Mouse (Mus musculus) forebrain, postnatal 0 days (tissue): ENCODE measurements around the gene Spg21. TPM values are rescaled to one million over a fixed set of nuclear protein-coding genes. Genes with fewer than 3 reads are reported as not detected.
A peak's percentile ranks its signal among the peaks of the same experiment; 100 is the strongest.

Experiments
- ATAC-seq: fragments of 200-750 bp; cut with Nextera tagmentation; 2 replicates; pipeline ENCODE4 v1.8.0; 2017; ENCODE audit warnings: mild to moderate bottlenecking, moderate library complexity
- DNase-seq: peaks from one replicate; pipeline ENCODE4 v3.0.0-alpha.2; 2015
- H3K27ac ChIP-seq: fragments of 300-500 bp; sonication (generic); 2 replicates; pipeline ENCODE4 v1.5.1; 2014; ENCODE audit warnings: low read depth, mild to moderate bottlenecking, antibody characterized with exemption, low read length, moderate library complexity, mixed read lengths
- H3K27me3 ChIP-seq: fragments of 300-500 bp; sonication (generic); 2 replicates; pipeline ENCODE4 v1.6.1; 2014; ENCODE audit warnings: mild to moderate bottlenecking, low read length, mixed read lengths; ENCODE audit not compliant: insufficient read depth
- H3K36me3 ChIP-seq: fragments of 300-500 bp; sonication (generic); 2 replicates; pipeline ENCODE4 v1.6.1; 2014; ENCODE audit warnings: mild to moderate bottlenecking, moderate library complexity; ENCODE audit not compliant: insufficient read depth
- H3K4me1 ChIP-seq: fragments of 300-500 bp; sonication (generic); 2 replicates; pipeline ENCODE4 v1.6.1; 2014; ENCODE audit warnings: antibody characterized with exemption; ENCODE audit not compliant: insufficient read depth
- H3K4me2 ChIP-seq: fragments of 300-500 bp; sonication (generic); 2 replicates; pipeline ENCODE4 v1.6.1; 2014; ENCODE audit warnings: low read depth, mild to moderate bottlenecking, moderate library complexity
- H3K4me3 ChIP-seq: fragments of 300-500 bp; sonication (generic); 2 replicates; pipeline ENCODE4 v1.5.1; 2014; ENCODE audit warnings: low read depth, low read length, mixed read lengths
- H3K9ac ChIP-seq: fragments of 300-500 bp; sonication (generic); 2 replicates; pipeline ENCODE4 v1.6.1; 2014; ENCODE audit warnings: mild to moderate bottlenecking
- H3K9me3 ChIP-seq: fragments of 300-500 bp; sonication (generic); 2 replicates; pipeline ENCODE4 v1.6.1; 2016; ENCODE audit warnings: low read length
- CTCF ChIP-seq: sonication (generic); IDR thresholded peaks from 2 replicates; pipeline ENCODE4 v1.5.1; 2016; ENCODE audit warnings: antibody characterized with exemption, control low read depth, low read depth
- WGBS: fragments of 180-500 bp; shearing (Covaris S2); extraction: QIAGEN DNeasy Blood & Tissue Kit; methylation state at CpG from one replicate; pipeline ENCODE4 v1.1.7; 2014; 5-methylcytosine and 5-hydroxymethylcytosine counted together
- polyA plus RNA-seq: library from polyadenylated mRNA; unstranded; fragments of >200 nt; fragmentation: Nextera tagmentation; extraction: Ambion mirVana; gene quantifications from 2 replicates; pipeline ENCODE4 v1.2.1, GENCODE M21; 2015
- total RNA-seq: library from RNA; depleted of rRNA; stranded (reverse); fragments of >200 nt; gene quantifications from 2 replicates; pipeline ENCODE4 v1.2.3, GENCODE M21; 2014

Spg21 gene
- total and polyA plus RNA-seq, 2 experiments from 2014 or later = 62.0 to 121 TPM

DNA sequence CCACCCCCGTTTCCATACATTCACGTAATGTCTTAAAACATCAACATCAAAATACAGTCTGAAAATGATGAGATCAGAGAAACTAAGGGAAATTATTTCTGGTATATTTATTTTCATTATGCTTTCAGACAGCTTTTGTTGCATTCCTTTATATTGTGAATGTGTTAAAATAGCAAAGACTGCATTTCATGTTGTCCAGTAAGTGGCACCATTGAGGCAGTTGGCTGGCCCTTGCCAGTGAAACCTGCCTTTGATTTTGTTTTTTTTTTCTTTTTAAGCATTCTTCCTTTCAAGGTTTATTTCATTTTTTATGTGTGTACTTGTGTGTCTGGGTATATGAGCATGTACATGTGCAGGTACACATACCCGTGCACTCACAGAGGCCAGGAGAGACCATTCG is 16.1 kb upstream of the Spg21 start:
- 95% methylated on average over 4 of the region's 4 CpGs for WGBS
- no peaks in the 10 kb centered on the region for H3K9me3 ChIP-seq
- no peak for ATAC-seq
- no peak overlapping the region for H3K27ac ChIP-seq
- no peak overlapping the region for H3K9ac ChIP-seq
- no peaks in the 10 kb centered on the region for H3K27me3 ChIP-seq
- H3K4me3 ChIP-seq = no peak overlapping the region
- peaks cover 52% of the 10 kb centered on the region for H3K36me3 ChIP-seq
- no peaks in the 10 kb centered on the region for H3K4me1 ChIP-seq
- no peak for DNase-seq
- no peak overlapping the region for H3K4me2 ChIP-seq
- TF ChIP-seq CTCF = peak; percentile 28; the same call in 1 of the 2 replicates

- H3K4me2 ChIP-seq = no peak overlapping the region
- WGBS = 91% methylated on average over 6 of the region's 6 CpGs
- no peak overlapping the region for H3K9ac ChIP-seq
- DNase-seq = no peak
- H3K4me1 ChIP-seq = no peaks in the 10 kb centered on the region
- no peak for TF ChIP-seq CTCF
- no peaks in the 10 kb centered on the region for H3K9me3 ChIP-seq
- no peaks in the 10 kb centered on the region for H3K27me3 ChIP-seq
- H3K27ac ChIP-seq = no peak overlapping the region
- no peak for ATAC-seq
- peaks cover 52% of the 10 kb centered on the region for H3K36me3 ChIP-seq
- H3K4me3 ChIP-seq = no peak overlapping the region
Observed at GRCm38 (mm10) chr9:65447951-65448350, 12.8 kb upstream of the Spg21 start.

- WGBS = 84% methylated on average over 2 of the region's 2 CpGs
- Histone ChIP-seq H3K4me3 (no peak overlapping the region), H3K27ac (no peak overlapping the region), H3K36me3 (no peaks in the 10 kb centered on the region; the same call in 1 of the 2 replicates), H3K9me3 (no peaks in the 10 kb centered on the region), H3K9ac (no peak overlapping the region), H3K4me2 (no peak overlapping the region), H3K4me1 (peaks cover 7% of the 10 kb centered on the region), H3K27me3 (no peaks in the 10 kb centered on the region)
- no peak for TF ChIP-seq CTCF
- ATAC-seq (no peak), DNase-seq (no peak)
Observed at GRCm38 (mm10) chr9:65458975-65459374, 1.8 kb upstream of the Spg21 start.

- Histone ChIP-seq H3K4me3 (peak overlapping the region; percentile 97), H3K4me1 (peaks cover 7% of the 10 kb centered on the region), H3K4me2 (peak overlapping the region; percentile 65), H3K36me3 (0 out of 2 replicates have a peak, but pooled peaks cover 4% of the 10 kb centered on the region), H3K27ac (peak overlapping the region; percentile 88), H3K9me3 (no peaks in the 10 kb centered on the region), H3K27me3 (no peaks in the 10 kb centered on the region), H3K9ac (peak overlapping the region; percentile 87)
- WGBS = 30% methylated on average over 3 of the region's 3 CpGs
- ATAC-seq = 0 out of 2 replicates have a peak, but pooled peaks have one; percentile 17
- TF ChIP-seq CTCF = no peak
- no peak for DNase-seq
Observed at GRCm38 (mm10) chr9:65460198-65460597, 549 bp upstream of the Spg21 start.

GRCm38 (mm10) chr9:65462544-65462943 is 1.8 kb downstream of the Spg21 start:
- DNase-seq = no peak
- 73% methylated on average over 5 of the region's 5 CpGs for WGBS

GRCm38 (mm10) chr9:65464161-65464560 is 3.4 kb downstream of the Spg21 start:
- Histone ChIP-seq H3K4me2 (no peak overlapping the region), H3K9me3 (no peaks in the 10 kb centered on the region), H3K27me3 (no peaks in the 10 kb centered on the region), H3K4me3 (no peak overlapping the region), H3K4me1 (peaks cover 7% of the 10 kb centered on the region), H3K27ac (no peak overlapping the region), H3K36me3 (peaks cover 32% of the 10 kb centered on the region), H3K9ac (no peak overlapping the region)
- WGBS = 93% methylated on average over 6 of the region's 6 CpGs
- no peak for TF ChIP-seq CTCF
- DNase-seq = no peak
- no peak for ATAC-seq

More at GRCm38 (mm10) chr9:65462544-65462943, 1.8 kb downstream of the Spg21 start:
- no peaks in the 10 kb centered on the region for H3K9me3 ChIP-seq
- H3K4me2 ChIP-seq = no peak overlapping the region
- H3K4me3 ChIP-seq = no peak overlapping the region
- peaks cover 25% of the 10 kb centered on the region; the same call in 1 of the 2 replicates for H3K36me3 ChIP-seq
- no peak overlapping the region for H3K9ac ChIP-seq
- no peak for ATAC-seq
- TF ChIP-seq CTCF = no peak
- no peak overlapping the region for H3K27ac ChIP-seq
- H3K4me1 ChIP-seq = peaks cover 7% of the 10 kb centered on the region
- H3K27me3 ChIP-seq = no peaks in the 10 kb centered on the region

- Histone ChIP-seq H3K9ac (no peak overlapping the region), H3K4me3 (no peak overlapping the region), H3K4me2 (no peak overlapping the region), H3K9me3 (no peaks in the 10 kb centered on the region), H3K27me3 (no peaks in the 10 kb centered on the region), H3K36me3 (peaks cover 42% of the 10 kb centered on the region), H3K27ac (no peak overlapping the region), H3K4me1 (peaks cover 7% of the 10 kb centered on the region)
- TF ChIP-seq CTCF = no peak
- DNase-seq (no peak), ATAC-seq (no peak)
- WGBS = 94% methylated on average over 2 of the region's 2 CpGs
Observed at GRCm38 (mm10) chr9:65465241-65465640, 4.5 kb downstream of the Spg21 start.
